Mouse (Mus musculus): ENCODE results near the gene Zscan4-ps2.
"Not testable (repeated sequence)": the region's sequence is repeated elsewhere in the genome, so short reads cannot be mapped to it uniquely, and the experiment has no call there.

Gene Zscan4-ps2

DNA sequence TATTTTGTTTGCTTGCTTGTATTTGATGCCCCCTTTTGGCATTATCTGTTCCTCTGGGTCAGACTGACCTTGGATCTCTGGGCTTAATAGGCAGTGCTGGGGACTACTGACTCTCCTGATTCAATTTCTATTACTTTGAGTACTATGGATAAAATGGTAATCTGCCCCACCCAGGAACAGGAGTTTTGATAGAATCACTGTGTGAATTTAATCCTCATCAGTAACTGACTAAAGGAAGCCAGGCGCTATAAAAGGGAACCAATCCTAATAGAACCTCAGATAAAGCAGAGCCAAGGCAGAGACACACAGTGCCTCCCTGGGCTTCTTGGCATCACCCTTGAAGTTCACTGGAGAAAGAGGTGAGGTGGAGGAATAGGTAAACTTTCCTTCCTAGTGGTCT lies at the start of gene Zscan4-ps2:
Zscan4-ps2 (plus strand) TSS at position 301 of the 400 bp plus-strand sequence.
- not testable (repeated sequence) for DNase-seq (ENCODE audit: low spot score)

All from retina, embryonic 14.5 days (tissue).